Mouse (Mus musculus): ENCODE data around the gene Magi1. TPM values are rescaled to one million over a fixed set of nuclear protein-coding genes. Genes with fewer than 3 reads are reported as not detected.

The Magi1 gene
- polyA plus RNA-seq (2011; ENCODE audit: insufficient read length, low read depth, missing spikeins), result 15.0 and 16.3 TPM in 2 replicates

- H3K27ac ChIP-seq (ENCODE audit: insufficient read depth, low read length), result peak within 1 kb of the TSS; percentile 83
- H3K4me1 ChIP-seq (ENCODE audit: control insufficient read depth, insufficient read depth, low read length), result no peaks in the 10 kb centered on the region
- peak within 1 kb of the TSS; percentile 62 for H3K4me3 ChIP-seq (ENCODE audit: insufficient read depth, low read length)
- TF ChIP-seq POLR2A (IDR thresholded peaks at IDR 0.05; ENCODE audit: low read depth, low read length) (0 out of 2 replicates have a peak, but pooled peaks have one; percentile 22), CTCF (IDR thresholded peaks at IDR 0.05; ENCODE audit: borderline replicate concordance, insufficient read depth, low read length) (no peak)
Measured at GRCm38 (mm10) chr6:94283318-94284061, at the start of gene Magi1. TSS of gene Magi1 (minus strand) at chr6:94283917.

- H3K4me3 ChIP-seq (ENCODE audit: insufficient read depth, low read length), result no peak overlapping the region
- H3K27ac ChIP-seq (ENCODE audit: insufficient read depth, low read length), result no peak overlapping the region
- no peak for TF ChIP-seq CTCF (IDR thresholded peaks at IDR 0.05; ENCODE audit: borderline replicate concordance, insufficient read depth, low read length)
- TF ChIP-seq POLR2A (IDR thresholded peaks at IDR 0.05; ENCODE audit: low read depth, low read length), result no peak
- H3K4me1 ChIP-seq (ENCODE audit: control insufficient read depth, insufficient read depth, low read length), result no peaks in the 10 kb centered on the region
Measured at GRCm38 (mm10) chr6:94327143-94327542, 43.4 kb upstream of the Magi1 start.

- H3K4me3 ChIP-seq (ENCODE audit: insufficient read depth, low read length), result no peak overlapping the region
- H3K4me1 ChIP-seq (ENCODE audit: control insufficient read depth, insufficient read depth, low read length), result no peaks in the 10 kb centered on the region
- no peak overlapping the region for H3K27ac ChIP-seq (ENCODE audit: insufficient read depth, low read length)
- no peak for TF ChIP-seq POLR2A (IDR thresholded peaks at IDR 0.05; ENCODE audit: low read depth, low read length)
Measured at GRCm38 (mm10) chr6:94316886-94317285, 33.2 kb upstream of the Magi1 start.

- H3K4me1 ChIP-seq (ENCODE audit: control insufficient read depth, insufficient read depth, low read length), result no peaks in the 10 kb centered on the region
- no peak overlapping the region for H3K27ac ChIP-seq (ENCODE audit: insufficient read depth, low read length)
- H3K4me3 ChIP-seq (ENCODE audit: insufficient read depth, low read length), result no peak overlapping the region
- TF ChIP-seq POLR2A (IDR thresholded peaks at IDR 0.05; ENCODE audit: low read depth, low read length), result no peak
- TF ChIP-seq CTCF (IDR thresholded peaks at IDR 0.05; ENCODE audit: borderline replicate concordance, insufficient read depth, low read length), result no peak
Measured at GRCm38 (mm10) chr6:94312285-94312684, 28.6 kb upstream of the Magi1 start.

- no peak overlapping the region for H3K27ac ChIP-seq (ENCODE audit: insufficient read depth, low read length)
- TF ChIP-seq POLR2A (IDR thresholded peaks at IDR 0.05; ENCODE audit: low read depth, low read length) (no peak), CTCF (IDR thresholded peaks at IDR 0.05; ENCODE audit: borderline replicate concordance, insufficient read depth, low read length) (no peak)
- peaks cover 5% of the 10 kb centered on the region; the same call in 1 of the 2 replicates for H3K4me1 ChIP-seq (ENCODE audit: control insufficient read depth, insufficient read depth, low read length)
- H3K4me3 ChIP-seq (ENCODE audit: insufficient read depth, low read length), result no peak overlapping the region
Measured at GRCm38 (mm10) chr6:94308498-94308897, 24.8 kb upstream of the Magi1 start.

- no peak for TF ChIP-seq CTCF (IDR thresholded peaks at IDR 0.05; ENCODE audit: borderline replicate concordance, insufficient read depth, low read length)
- TF ChIP-seq POLR2A (IDR thresholded peaks at IDR 0.05; ENCODE audit: low read depth, low read length), result no peak
- peaks cover 7% of the 10 kb centered on the region; the same call in 1 of the 2 replicates for H3K4me1 ChIP-seq (ENCODE audit: control insufficient read depth, insufficient read depth, low read length)
- H3K4me3 ChIP-seq (ENCODE audit: insufficient read depth, low read length), result no peak overlapping the region
- peak overlapping the region; percentile 93 for H3K27ac ChIP-seq (ENCODE audit: insufficient read depth, low read length)
Measured at GRCm38 (mm10) chr6:94303512-94303911, 19.8 kb upstream of the Magi1 start.

GRCm38 (mm10) chr6:94301804-94302203 is 18.1 kb upstream of the Magi1 start:
- peaks cover 7% of the 10 kb centered on the region; the same call in 1 of the 2 replicates for H3K4me1 ChIP-seq (ENCODE audit: control insufficient read depth, insufficient read depth, low read length)
- no peak overlapping the region for H3K4me3 ChIP-seq (ENCODE audit: insufficient read depth, low read length)
- TF ChIP-seq CTCF (IDR thresholded peaks at IDR 0.05; ENCODE audit: borderline replicate concordance, insufficient read depth, low read length), result no peak
- TF ChIP-seq POLR2A (IDR thresholded peaks at IDR 0.05; ENCODE audit: low read depth, low read length), result no peak

GRCm38 (mm10) chr6:94300562-94300961 is 16.8 kb upstream of the Magi1 start:
- Histone ChIP-seq H3K4me1 (ENCODE audit: control insufficient read depth, insufficient read depth, low read length) (peaks cover 7% of the 10 kb centered on the region; the same call in 1 of the 2 replicates), H3K4me3 (ENCODE audit: insufficient read depth, low read length) (no peak overlapping the region), H3K27ac (ENCODE audit: insufficient read depth, low read length) (no peak overlapping the region)
- no peak for TF ChIP-seq POLR2A (IDR thresholded peaks at IDR 0.05; ENCODE audit: low read depth, low read length)
- TF ChIP-seq CTCF (IDR thresholded peaks at IDR 0.05; ENCODE audit: borderline replicate concordance, insufficient read depth, low read length), result no peak

More at GRCm38 (mm10) chr6:94301804-94302203, 18.1 kb upstream of the Magi1 start:
- H3K27ac ChIP-seq (ENCODE audit: insufficient read depth, low read length), result no peak overlapping the region

- TF ChIP-seq CTCF (IDR thresholded peaks at IDR 0.05; ENCODE audit: borderline replicate concordance, insufficient read depth, low read length), result no peak
- no peak for TF ChIP-seq POLR2A (IDR thresholded peaks at IDR 0.05; ENCODE audit: low read depth, low read length)
- Histone ChIP-seq H3K4me3 (ENCODE audit: insufficient read depth, low read length) (no peak overlapping the region), H3K27ac (ENCODE audit: insufficient read depth, low read length) (no peak overlapping the region), H3K4me1 (ENCODE audit: control insufficient read depth, insufficient read depth, low read length) (no peaks in the 10 kb centered on the region)
Measured at GRCm38 (mm10) chr6:94287387-94287786, 3.7 kb upstream of the Magi1 start.

GRCm38 (mm10) chr6:94286555-94286954 is 2.8 kb upstream of the Magi1 start:
- H3K4me1 ChIP-seq (ENCODE audit: control insufficient read depth, insufficient read depth, low read length), result no peaks in the 10 kb centered on the region
- no peak overlapping the region for H3K27ac ChIP-seq (ENCODE audit: insufficient read depth, low read length)
- no peak overlapping the region for H3K4me3 ChIP-seq (ENCODE audit: insufficient read depth, low read length)
- TF ChIP-seq CTCF (IDR thresholded peaks at IDR 0.05; ENCODE audit: borderline replicate concordance, insufficient read depth, low read length) (no peak), POLR2A (IDR thresholded peaks at IDR 0.05; ENCODE audit: low read depth, low read length) (no peak)
